Mouse (Mus musculus): ENCODE measurements at regions not wholly inside any gene's neighbourhood (a gene's known extent, or its start where the extent isn't known, plus 50 kb on each side); places are given as distances from the start of the nearest gene placed in this dataset.

DNA sequence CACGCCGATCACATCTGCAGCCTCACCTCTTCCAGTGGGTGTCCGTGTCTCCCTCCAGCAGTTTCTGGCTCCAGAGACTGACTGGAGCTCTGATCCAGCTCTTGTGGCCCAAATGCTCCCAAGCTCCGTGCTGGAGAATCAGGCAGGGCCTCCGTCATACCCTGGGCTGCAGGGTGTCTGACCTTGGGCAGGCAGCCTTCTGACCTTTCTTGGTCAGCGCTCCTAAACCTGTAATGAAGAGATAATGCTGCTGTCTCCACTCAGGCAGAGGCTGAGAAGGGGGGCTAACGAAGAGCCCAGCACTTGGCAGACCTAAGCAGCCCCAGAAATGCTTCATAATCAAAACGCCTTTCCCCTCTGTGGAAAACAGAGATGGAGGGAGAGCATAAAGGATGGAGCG, 89.9 kb upstream of the Mef2a start:
- no peak for DNase-seq (ENCODE audit: low spot score in 2 of 2)

- peak; percentile 66 for DNase-seq (ENCODE audit: low spot score in 2 of 2)
Measured at GRCm38 (mm10) chr7:67461333-67462255, 88.9 kb upstream of the Mef2a start.

DNA sequence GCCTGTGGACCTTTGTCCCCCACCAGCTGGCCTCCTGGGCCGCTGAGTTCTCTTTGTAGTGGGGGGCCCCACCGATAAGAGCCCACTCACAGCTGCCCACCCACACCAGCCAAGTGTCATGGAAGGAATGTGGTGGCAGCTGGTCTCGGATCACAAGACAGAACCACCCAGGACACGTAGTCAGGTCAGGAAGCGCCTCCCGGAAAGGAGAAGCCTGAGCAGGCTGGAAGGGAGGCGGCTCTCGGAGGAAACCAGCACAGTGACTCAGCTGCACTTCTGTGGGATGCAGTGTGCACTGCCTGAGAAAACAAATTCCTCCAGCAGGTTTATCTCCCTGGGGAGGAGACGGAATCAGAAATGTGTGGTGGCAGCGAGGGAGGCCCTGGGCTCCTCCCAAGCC, 87.2 kb upstream of the Mef2a start:
- no peak for DNase-seq (ENCODE audit: low spot score in 2 of 2)

DNA sequence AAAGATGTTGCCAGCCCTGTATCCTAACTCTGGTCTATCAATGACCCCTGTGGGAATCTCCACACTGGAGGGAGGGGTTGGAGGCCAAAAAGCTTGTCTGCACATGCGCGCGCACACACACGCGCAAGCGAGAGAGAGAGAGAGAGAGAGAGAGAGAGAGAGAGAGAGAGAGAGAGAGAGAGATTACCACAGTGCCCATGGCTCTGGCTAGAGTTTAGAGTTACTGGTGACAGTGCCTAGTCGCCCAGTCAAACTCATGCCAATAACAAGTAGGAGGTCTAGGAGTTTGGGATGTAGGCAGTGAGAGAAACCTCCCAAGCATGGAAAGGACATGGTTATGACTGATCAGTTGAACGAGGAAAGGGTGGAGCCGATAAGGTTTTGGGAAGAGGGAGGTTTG, 86.6 kb upstream of the Mef2a start:
- DNase-seq (ENCODE audit: low spot score in 2 of 2): no peak

DNA sequence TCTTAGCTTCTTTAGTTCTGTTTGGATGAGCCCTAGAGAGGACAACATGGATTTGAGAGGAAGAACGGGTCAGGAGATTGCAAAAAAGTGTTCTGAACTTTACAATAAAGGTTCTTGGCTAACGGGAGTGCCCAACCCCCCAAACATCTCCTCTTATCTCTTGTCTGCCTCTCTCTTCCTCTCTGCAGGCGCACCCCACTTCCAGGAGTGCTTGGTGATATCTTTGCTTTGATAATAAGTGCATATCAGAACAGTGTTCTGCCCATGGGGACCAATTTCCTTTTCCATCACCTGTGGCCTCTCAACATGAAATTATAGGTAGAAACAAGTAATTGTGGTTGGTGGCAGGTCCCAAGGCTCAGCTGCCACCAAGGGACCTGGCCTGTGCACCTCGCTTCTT, 86.0 kb upstream of the Mef2a start:
- DNase-seq (ENCODE audit: low spot score in 2 of 2): no peak

DNA sequence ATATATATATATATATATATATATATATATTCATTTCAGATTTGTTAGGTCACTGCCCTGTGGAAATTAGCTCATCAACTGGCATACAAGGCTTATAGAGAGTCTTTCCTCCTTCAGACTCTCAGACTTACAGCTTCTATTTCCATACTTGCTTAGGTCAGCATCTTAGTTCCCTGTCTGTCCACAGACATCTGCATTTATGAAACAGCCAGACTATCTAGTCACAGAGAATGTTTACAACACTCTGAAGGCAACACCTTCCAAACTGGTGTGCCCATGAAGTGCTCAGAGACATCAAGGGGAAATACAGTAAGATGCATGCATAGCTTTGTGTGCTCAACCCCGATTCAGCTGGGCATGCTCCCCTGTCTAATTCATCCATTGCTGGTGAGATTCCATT, 85.2 kb upstream of the Mef2a start:
- DNase-seq (ENCODE audit: low spot score in 2 of 2): no peak

DNA sequence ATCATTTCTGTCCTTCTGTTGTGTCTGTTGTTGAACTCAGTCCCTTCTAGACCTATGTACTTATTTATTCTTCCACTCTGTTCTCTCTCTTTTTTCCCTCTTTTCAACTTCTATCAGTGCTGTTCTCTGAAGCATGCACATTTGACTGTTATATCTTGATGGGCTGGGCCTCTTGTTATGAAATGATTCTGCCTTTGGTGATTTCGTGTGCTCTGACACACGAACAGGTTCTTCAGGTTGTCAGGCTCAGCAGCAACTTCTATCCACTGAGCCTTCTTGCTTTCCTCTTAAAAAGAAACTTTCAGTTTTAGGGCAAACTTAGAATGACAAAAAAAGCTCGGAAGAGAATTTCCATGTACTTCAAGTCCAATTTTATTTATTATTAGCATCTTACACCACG, 83.4 kb upstream of the Mef2a start:
- DNase-seq (ENCODE audit: low spot score in 2 of 2): no peak

DNA sequence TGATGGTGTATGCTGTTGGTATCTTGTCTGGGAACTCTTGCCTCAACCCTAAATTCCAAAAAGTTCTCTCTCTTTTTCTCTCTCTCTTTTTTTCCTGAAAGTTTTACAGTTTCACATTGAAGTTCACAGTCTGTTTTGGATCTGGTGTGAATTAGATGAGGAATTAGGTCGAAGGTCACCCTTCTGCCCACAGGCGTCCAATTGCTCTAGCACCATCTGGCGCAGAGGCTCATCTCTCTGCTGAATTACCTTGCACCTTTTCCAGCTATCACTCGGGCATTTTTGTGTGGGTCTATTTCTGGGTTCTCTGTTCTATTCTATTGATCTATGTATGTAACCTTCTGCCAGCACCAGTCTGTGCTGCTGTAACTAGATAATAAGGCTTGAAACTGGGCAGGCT, 81.8 kb upstream of the Mef2a start:
- DNase-seq (ENCODE audit: low spot score in 2 of 2): no peak

GRCm38 (mm10) chr7:67451157-67451793, 78.6 kb upstream of the Mef2a start:
- DNase-seq (ENCODE audit: low spot score in 2 of 2): peak; percentile 66 to 67

DNA sequence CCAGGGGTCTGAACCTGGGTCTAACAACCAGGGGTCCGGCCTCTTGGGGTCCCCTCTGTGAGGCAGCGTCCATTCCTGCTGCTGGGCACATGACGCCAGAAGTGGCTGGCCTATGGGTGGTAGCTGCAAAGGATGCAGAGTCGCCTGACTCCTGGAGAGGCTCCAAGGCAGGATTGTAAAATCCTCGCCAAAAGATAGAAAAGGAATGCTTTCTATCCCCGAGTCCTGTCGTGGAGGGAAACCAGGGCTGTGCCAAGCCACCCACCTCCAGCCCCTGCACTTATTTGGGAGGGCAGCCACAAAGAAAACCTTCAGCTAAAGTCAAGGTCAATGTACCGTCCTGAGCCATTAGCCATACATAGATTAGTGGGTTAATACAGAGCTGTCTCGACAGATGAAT, 73.9 kb upstream of the Mef2a start:
- no peak for DNase-seq (ENCODE audit: low spot score in 2 of 2)

- DNase-seq (ENCODE audit: low spot score in 2 of 2): peak; percentile 64 to 65
Measured at GRCm38 (mm10) chr7:67445203-67446041, 72.8 kb upstream of the Mef2a start.

- peak in 1 of 2 experiments; percentile 22 for DNase-seq (ENCODE audit: low spot score in 2 of 2)
Measured at GRCm38 (mm10) chr7:67444523-67444942, 71.9 kb upstream of the Mef2a start.

GRCm38 (mm10) chr7:67443666-67444065, 71.0 kb upstream of the Mef2a start:
- no peak for DNase-seq (ENCODE audit: low spot score in 2 of 2)

DNA sequence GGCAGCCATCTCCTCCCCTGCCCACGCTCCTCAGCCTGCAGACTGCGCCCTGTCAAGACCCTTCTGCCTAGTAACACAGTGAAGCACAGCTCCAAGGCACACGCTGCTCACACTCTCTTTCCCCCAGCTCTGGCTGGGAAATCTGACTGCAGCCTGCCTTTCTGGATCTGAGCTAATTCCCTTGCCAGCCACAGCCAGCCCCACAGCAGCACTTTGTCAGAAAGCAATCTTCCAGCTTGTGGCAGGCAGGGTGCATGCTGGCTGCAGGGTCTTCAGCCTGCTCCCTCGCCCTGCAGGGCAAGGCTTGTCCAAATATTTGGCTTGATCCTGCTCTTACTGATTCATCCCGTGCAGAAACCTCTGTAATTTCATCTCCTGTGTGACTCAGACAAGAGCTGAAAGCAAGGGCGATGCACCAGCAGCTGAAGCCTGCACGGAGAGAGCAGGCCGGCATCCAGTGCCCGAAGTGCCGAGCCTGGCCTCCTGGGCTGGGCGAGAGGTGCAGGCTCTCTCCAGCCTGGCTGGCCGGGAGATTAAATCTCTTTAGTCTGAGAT, 70.4 kb upstream of the Mef2a start:
- no peak for DNase-seq (ENCODE audit: low spot score in 2 of 2)

- DNase-seq (ENCODE audit: low spot score in 2 of 2): no peak
Measured at GRCm38 (mm10) chr7:67442284-67442683, 69.6 kb upstream of the Mef2a start.

DNA sequence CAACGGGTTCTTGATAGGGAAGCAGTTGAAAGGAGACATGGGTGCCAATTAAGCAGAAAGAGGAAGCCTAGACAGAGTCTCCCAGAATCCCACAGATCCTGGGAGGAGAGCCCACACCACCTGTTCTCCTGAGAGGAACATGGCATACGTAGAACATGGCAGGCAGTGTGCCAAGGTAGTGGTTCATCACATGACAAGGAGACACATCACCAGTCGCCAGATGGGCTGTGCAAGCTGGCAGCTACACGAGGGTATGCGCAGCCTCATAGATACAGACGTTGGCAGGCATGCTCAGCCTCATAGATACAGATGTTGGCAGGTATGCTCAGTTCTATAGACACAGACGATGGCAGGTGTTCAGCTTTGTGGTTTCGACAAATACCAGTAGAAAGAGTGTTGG, 68.1 kb upstream of the Mef2a start:
- no peak for DNase-seq (ENCODE audit: low spot score in 2 of 2)

GRCm38 (mm10) chr7:67437216-67438006, 64.8 kb upstream of the Mef2a start:
- DNase-seq (ENCODE audit: low spot score in 2 of 2): no peak

DNA sequence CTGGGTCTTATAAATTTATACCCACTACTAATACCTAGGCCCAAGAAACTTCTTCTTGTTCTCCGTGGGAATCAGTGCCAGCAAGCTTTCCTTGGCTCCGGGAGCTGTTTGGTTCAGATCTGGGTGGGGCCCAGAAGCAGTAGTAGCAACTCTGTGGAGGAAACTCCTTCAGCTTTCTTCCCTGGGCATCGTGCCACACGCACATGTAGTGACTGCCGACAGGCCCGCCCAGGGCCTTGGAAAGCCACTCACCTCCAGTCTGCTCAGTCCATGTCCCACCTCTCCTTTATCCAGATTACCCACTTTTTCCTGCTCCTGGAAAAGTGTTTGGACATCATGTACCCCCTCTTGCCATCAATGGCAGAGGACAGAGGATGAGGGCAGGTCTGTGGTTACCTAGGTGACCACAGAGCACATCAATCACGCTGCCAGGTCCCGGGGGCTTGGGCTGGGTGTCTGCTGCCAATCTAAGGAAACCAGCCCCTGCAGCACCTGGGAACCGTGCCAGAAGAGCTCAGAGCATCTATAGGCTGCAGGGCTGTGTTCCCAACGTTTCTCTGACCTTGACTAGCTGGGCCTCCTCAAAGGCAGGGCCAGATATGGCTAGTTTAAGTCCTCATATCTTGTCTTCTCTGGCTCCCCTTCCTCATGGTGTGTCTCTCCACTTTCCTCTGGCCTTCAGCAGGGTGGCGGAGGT, 63.1 kb upstream of the Mef2a start:
- no peak for DNase-seq (ENCODE audit: low spot score in 2 of 2)

GRCm38 (mm10) chr7:67430987-67431386, 58.3 kb upstream of the Mef2a start:
- no peak for DNase-seq (ENCODE audit: low spot score in 2 of 2)

GRCm38 (mm10) chr7:67430041-67430440, 57.4 kb upstream of the Mef2a start:
- no peak for DNase-seq (ENCODE audit: low spot score in 2 of 2)
